Mouse (Mus musculus): ENCODE measurements around the gene Rab3c. TPM values are rescaled to one million over a fixed set of nuclear protein-coding genes. Genes with fewer than 3 reads are reported as not detected.
A peak's percentile ranks its signal among the peaks of the same experiment; 100 is the strongest.

The Rab3c gene
- total RNA-seq, 2 experiments from 2014 or later = 179 to 180 TPM

DNA sequence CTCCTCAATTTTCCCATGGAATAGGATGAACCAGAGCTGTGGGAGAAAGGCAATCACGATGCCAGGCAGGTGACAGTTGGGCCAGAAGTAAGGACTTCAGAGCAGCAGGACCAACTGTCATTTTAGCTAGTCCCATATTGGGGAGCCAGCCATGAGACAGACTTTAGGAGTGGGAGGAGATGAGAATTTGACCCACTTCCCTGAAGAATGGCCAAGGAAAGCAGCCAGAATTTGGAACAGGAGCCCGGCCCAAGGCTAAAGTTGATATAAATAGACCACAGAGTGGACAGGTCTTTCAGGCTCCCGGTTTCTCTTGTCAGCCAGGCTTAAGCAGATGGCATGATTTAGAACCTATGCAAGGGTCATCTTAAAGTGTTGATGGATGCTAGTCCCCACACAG, 213.6 kb downstream of the Rab3c start:
- no peak overlapping the region for H3K4me3 ChIP-seq
- intact Hi-C loops (cut with DNase I) = loop anchor here (10.0 kb wide), 1 partner anchor 1348 kb away; no protein-coding TSS in a partner anchor
- no peak overlapping the region for H3K27ac ChIP-seq
- no peak for TF ChIP-seq CTCF (IDR thresholded peaks at IDR 0.05)
- DNase-seq (ENCODE audit: extremely low spot score in 1 of 2, low spot score in 2 of 2) = no peak

DNA sequence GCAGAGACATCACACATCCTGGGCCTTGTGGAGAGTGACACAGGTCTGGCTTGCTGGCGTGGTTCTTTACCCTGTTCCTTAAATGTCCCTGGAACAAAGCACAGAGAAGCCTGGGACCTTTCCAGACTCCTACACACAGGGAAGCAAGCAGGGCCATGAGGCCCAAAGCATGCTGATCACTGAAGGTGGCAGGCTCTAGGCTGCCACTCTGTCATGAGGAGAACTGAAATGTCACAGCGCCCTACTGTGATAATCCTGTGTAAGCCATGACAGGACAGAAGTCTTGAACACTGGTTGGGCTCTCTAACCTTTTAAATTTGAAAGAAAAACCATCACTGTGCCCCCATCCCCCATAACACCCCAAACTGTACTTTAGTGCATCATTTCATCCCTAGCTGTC, 214.1 kb downstream of the Rab3c start:
- no peak overlapping the region for H3K4me3 ChIP-seq
- DNase-seq (ENCODE audit: extremely low spot score in 1 of 2, low spot score in 2 of 2) = no peak
- intact Hi-C loops (cut with DNase I) = loop anchor here (10.0 kb wide), 1 partner anchor 1348 kb away; no protein-coding TSS in a partner anchor
- no peak for TF ChIP-seq CTCF (IDR thresholded peaks at IDR 0.05)
- no peak overlapping the region for H3K27ac ChIP-seq

DNA sequence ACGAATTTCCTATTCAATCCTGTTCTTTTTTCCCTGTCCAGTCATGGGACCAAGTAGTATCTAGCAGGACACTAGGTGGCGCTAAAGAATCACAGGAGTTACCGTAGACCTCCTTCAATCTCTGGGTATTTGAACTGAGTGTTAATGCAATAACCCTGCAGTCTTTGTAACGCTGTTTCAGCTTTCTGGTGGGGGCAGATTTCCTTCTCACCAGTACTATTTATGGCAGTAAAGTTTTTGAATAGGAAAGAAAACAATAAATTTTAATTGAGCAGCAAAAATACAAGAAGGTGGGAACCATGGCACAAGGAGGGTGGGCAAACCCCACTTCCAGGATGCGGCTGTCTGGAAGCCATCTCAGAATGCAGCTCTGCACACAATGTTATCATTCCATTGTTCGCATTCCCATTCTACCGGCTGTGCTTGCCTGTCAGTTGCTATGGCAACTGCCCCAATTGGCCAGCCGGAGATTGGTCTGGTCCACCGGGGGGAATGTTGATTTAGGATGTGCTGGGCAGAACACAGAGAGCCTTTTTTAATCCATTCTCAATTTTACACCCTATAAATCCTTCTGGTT, 217.9 kb downstream of the Rab3c start:
- DNase-seq (ENCODE audit: extremely low spot score in 1 of 2, low spot score in 2 of 2) = peak; percentile 61 to 65

DNA sequence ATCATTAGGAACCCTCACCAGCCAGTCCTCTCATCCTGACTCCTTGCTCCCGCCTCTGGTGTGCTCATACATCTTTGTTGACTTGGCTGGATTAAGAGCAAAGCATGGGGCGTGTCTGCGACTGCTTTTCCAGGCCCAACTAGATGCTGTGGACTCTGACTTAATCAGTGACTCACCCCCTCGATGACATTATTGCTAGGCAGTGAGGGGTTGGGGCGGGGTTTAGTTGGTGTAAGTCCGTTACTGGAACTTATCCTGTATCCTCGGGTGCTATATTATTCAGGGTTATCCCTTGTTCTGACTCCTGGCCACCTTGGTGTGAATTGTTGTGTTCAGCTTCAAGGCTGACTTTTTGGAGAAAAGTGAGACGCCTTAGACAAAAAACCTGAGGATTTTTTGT, 218.5 kb downstream of the Rab3c start:
- intact Hi-C loops (cut with DNase I) = loop anchor here (1.0 to 10.0 kb wide), 4 partner anchors 79 to 1353 kb away; no protein-coding TSS in a partner anchor
- DNase-seq (ENCODE audit: extremely low spot score in 1 of 2, low spot score in 2 of 2) = no peak
- Histone ChIP-seq H3K4me3 (no peak overlapping the region), H3K27ac (no peak overlapping the region)
- TF ChIP-seq CTCF (IDR thresholded peaks at IDR 0.05) = no peak

More for the DNA sequence above, 217.9 kb downstream of the Rab3c start:
- TF ChIP-seq CTCF (IDR thresholded peaks at IDR 0.05) = peak; percentile 85
- H3K4me3 ChIP-seq = no peak overlapping the region
- intact Hi-C loops (cut with DNase I) = loop anchor here (1.0 to 10.0 kb wide), 4 partner anchors 78 to 1352 kb away; no protein-coding TSS in a partner anchor
- H3K27ac ChIP-seq = no peak overlapping the region

DNA sequence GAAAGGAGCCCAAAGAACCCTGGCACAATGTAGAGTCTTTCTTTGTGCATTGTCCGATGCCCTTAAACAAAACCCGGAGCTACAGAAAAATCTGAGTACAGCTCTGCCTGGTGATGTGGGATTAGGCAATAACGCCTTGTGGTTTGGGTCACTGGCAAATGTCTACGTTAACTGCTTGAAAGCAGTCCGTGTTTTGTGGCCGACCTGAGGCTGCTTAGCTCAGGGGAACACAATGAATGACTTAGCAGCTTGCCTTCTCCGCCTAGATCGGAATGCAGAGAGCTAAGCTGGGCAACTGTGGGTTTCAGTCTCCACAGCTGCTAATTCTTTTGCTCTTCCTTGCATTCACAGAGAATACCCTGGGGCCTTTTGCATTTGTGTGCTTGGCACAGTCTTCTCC, 226.3 kb downstream of the Rab3c start:
- TF ChIP-seq CTCF (IDR thresholded peaks at IDR 0.05) = no peak
- Histone ChIP-seq H3K4me3 (no peak overlapping the region), H3K27ac (no peak overlapping the region)
- intact Hi-C loops (cut with DNase I) = no loop called here
- no peak for DNase-seq (ENCODE audit: extremely low spot score in 1 of 2, low spot score in 2 of 2)

DNA sequence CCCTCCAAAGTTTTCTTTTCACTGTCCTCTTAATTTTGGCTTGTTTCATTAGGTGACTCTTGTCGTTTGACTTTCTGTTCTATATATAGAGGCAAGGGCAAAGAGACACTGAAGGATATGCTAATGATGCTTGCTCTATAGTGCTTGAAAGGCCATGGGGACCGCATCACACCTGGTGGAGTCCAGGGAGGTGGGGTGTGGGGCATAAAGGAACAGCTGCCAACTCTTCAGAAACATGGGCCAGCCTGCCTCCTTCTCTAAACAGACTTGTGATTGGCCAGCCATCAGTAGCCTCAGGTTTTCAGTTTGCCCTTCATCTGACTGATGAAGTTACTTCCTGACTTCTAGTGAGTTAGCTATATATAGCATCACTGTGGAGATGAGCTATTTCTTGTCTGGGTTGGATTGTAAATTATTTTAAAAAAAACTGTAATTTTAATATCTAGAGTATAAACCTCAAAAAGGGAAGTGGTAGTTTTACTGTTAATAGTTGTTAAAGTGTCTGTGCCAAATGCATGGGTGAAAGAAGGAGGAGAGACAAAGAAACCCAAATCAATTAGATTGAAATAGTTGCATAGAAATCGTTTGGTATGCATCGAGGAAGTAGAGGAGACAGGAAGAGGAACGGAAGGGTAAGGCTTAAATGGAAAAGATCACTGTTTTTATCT, 231.9 kb downstream of the Rab3c start:
- no peak for TF ChIP-seq CTCF (IDR thresholded peaks at IDR 0.05)
- no peak for DNase-seq (ENCODE audit: extremely low spot score in 1 of 2, low spot score in 2 of 2)
- Histone ChIP-seq H3K4me3 (no peak overlapping the region), H3K27ac (no peak overlapping the region)
- intact Hi-C loops (cut with DNase I) = no loop called here

DNA sequence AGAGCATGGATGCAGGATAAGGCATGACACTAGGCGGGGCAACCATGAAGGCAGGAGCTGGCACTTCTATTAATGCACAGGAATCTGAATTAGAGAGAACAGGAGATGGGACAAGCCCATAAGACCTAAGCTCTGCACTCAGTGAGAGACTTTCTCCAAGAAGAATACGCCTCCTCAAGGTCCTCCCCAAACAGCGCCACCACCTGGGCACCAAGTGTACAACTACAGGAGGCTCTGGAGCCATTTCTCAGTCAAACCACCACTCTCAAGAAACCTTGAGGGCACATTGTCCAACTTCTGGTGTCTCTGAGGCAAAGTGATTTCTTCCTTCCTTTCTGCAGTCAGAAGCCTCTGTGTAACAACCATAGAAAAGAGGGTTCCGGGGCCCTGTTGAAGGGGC, 236.4 kb downstream of the Rab3c start:
- Histone ChIP-seq H3K4me3 (no peak overlapping the region), H3K27ac (no peak overlapping the region)
- intact Hi-C loops (cut with DNase I) = no loop called here
- no peak for TF ChIP-seq CTCF (IDR thresholded peaks at IDR 0.05)
- DNase-seq (ENCODE audit: extremely low spot score in 1 of 2, low spot score in 2 of 2) = no peak

DNA sequence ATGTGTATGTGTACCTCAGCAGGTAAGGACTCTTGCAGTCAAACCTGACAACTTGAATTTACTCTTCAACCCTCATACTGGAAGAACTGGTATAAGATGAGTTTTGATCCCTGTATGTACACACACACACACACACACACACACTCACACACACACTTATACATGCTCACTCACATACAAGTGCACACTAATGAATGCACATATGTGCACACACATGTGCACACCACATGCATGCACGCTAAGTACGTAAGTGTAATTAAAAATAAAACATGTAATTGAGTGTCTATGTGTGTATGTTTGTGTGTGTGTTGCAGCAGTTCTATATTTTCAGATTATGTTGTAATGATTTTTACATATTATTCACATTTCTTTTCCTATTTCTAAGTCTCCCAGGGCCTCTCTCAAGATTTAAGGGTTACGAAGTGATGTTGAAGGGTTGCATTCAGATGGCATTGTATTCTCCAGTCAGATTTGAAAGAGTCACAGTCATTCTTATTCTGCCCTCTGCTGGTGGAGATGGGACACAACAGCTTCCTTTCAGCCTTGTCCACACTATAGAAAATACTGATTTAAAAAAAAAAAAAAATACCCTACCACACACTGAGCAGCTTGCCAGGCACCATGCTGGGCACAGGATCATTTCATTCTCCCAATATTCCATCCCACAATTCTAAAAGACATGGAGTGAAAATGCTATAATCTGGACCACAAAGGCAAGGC, 240.9 kb downstream of the Rab3c start:
- intact Hi-C loops (cut with DNase I) = no loop called here
- DNase-seq (ENCODE audit: extremely low spot score in 1 of 2, low spot score in 2 of 2) = no peak
- peak; percentile 69 for TF ChIP-seq CTCF (IDR thresholded peaks at IDR 0.05)

DNA sequence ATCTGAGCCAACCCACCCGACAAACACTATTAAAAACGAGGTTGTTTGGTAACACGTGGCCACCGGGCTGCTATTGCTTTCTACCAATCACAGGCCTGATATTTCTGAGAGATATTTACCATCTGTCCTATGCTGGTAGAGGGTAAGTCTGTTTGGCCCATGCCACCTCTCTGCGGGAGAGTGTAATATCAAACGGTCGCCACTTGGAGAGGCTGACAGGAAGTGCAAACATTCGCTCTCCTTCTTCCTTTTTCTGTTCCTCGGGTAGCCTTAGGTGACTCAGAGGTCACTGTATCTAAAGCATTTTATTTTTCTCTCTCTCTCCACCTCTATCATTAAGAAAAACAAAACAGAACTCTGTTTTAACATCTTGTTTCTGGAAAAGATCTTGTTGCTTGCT, 241.6 kb downstream of the Rab3c start:
- H3K27ac ChIP-seq = no peak overlapping the region
- no peak overlapping the region for H3K4me3 ChIP-seq
- intact Hi-C loops (cut with DNase I) = no loop called here
- TF ChIP-seq CTCF (IDR thresholded peaks at IDR 0.05) = no peak
- no peak for DNase-seq (ENCODE audit: extremely low spot score in 1 of 2, low spot score in 2 of 2)

More for the DNA sequence above, 240.9 kb downstream of the Rab3c start:
- Histone ChIP-seq H3K4me3 (no peak overlapping the region), H3K27ac (no peak overlapping the region)

DNA sequence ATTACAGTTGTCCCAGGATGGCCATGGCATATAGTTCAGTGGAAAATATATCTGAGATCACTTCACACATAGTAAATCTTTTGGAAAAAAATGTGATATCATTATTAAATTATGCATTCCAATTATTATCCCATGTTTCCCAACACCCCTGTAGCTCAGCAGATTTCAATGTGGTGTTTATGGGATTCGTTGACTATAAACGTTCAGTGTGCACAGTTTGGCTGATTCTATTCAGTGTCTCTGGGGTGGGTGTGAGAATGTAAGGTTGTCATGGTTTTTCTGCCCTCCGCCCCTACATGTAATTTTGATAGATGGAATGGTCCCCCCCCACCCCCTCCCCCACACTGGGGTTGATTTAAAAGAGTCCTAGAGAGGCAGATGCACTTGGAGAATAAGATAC, 242.3 kb downstream of the Rab3c start:
- intact Hi-C loops (cut with DNase I) = no loop called here
- TF ChIP-seq CTCF (IDR thresholded peaks at IDR 0.05) = no peak

DNA sequence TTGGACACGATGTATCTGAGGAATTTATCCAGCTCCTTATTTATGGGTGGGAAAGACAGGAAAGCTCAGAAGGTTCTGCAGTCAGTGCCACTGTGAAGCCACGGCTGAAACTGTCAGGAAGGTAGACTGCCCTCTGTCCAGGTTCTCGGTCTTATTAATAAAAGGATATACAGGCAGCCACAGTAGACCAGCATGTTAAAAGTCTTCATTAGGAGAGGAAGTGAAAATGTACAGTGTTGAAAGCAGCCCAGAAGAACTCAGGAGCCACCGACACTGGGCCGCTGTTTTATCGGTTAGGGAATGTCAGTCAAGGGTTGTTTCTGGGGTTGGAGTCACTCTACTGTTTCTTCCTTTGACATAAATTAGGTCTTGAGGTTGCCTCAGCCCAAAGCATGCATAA, 245.9 kb downstream of the Rab3c start:
- no peak overlapping the region for H3K4me3 ChIP-seq
- intact Hi-C loops (cut with DNase I) = no loop called here
- TF ChIP-seq CTCF (IDR thresholded peaks at IDR 0.05) = no peak
- no peak overlapping the region for H3K27ac ChIP-seq
- no peak for DNase-seq (ENCODE audit: extremely low spot score in 1 of 2, low spot score in 2 of 2)

More for the DNA sequence above, 242.3 kb downstream of the Rab3c start:
- Histone ChIP-seq H3K27ac (no peak overlapping the region), H3K4me3 (no peak overlapping the region)
- DNase-seq (ENCODE audit: extremely low spot score in 1 of 2, low spot score in 2 of 2) = no peak

DNA sequence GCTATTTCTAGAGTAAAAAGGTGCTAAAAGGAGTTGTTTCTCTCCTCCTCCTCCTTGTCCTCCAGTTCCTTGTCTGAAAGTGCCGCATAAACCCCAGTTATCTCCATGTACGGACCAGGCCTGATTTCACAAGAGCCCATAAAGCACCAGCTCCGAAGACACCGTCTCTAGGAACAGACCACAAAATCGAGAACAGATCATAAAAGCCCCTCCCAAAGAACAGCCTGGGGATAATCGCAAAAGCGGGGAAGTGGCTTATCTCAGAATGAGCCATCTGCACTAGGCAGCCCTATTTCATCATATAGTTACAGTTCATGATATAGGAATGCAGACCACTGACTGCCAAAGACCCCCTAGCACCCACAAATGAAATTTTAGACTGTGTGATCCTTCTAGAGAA, 246.8 kb downstream of the Rab3c start:
- no peak overlapping the region for H3K4me3 ChIP-seq
- no peak for DNase-seq (ENCODE audit: extremely low spot score in 1 of 2, low spot score in 2 of 2)
- TF ChIP-seq CTCF (IDR thresholded peaks at IDR 0.05) = no peak
- H3K27ac ChIP-seq = no peak overlapping the region
- intact Hi-C loops (cut with DNase I) = no loop called here
